Mouse (Mus musculus) thymus, postnatal 25 days (tissue): ENCODE measurements around the gene Anapc15.

Source experiments
- DNase-seq: peaks from one replicate; pipeline ENCODE4 v3.0.0; 2022

The Anapc15 gene

GRCm38 (mm10) chr7:101851689-101852088, 11.8 kb upstream of the Anapc15 start:
- no peak for DNase-seq

DNA sequence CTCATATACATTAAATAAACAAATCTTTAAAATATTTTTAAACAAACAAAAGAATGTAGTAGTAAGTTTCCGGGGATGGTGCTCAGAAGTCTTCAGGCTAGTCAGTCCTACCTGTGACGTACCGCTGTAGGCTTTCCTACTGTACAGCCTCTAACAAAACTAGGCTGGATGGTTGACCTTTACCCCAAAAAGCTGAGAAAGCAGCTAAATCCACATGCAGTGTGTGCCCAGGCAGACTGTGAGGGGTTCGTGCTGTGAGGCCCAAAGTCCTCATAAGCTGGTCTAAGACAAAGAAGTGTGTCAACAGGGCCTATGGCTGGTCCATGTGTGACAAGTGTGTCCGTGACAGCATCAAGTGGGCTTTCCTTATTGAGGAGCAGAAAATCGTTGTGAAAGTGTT, 10.7 kb upstream of the Anapc15 start:
- no peak for DNase-seq

DNA sequence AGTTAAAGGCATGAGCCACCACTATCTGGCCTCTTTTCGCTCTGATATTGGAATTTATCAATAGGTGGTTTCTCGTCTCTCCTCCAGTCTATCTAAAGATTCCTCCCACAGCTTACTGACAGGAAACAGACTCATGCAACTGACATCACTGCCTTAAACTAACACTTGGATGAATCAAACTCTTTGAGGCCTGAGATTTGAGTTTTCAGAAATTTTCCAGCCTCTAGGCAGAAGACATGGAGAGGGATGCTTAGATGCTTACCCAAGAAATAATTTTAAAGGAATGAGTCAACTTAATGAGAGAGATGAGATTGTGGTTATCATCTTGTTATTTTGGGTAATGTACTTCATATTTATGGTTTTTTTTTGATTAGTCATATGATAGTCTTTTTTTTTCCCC, 9.7 kb upstream of the Anapc15 start:
- no peak for DNase-seq

DNA sequence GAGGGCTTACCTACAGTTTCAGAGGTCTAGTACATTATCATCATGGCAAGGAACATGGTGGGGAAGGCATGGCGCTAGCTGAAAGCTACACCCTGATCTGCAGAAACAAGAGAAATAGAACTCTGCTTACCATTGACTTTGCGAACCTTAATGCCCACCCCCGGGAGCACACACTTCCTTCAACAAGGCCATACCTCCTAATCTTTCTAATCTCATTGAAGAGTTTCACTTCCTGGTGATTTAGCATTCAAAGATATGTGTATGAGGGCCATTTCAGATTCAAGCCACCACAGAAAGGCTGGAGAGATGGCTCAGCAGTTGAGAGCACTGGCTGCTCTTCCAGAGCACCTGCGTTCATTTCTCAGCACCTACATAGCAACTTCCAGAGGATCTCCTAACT, 6.4 kb upstream of the Anapc15 start, which contains the start of gene Folr2:
Gene Folr2 (minus strand): TSS at position 101 of the 400 bp plus-strand sequence.
- no peak for DNase-seq

- no peak for DNase-seq
Observed at GRCm38 (mm10) chr7:101858362-101858761, 5.2 kb upstream of the Anapc15 start.

- no peak for DNase-seq
Observed at GRCm38 (mm10) chr7:101860978-101861377, 2.5 kb upstream of the Anapc15 start.

DNA sequence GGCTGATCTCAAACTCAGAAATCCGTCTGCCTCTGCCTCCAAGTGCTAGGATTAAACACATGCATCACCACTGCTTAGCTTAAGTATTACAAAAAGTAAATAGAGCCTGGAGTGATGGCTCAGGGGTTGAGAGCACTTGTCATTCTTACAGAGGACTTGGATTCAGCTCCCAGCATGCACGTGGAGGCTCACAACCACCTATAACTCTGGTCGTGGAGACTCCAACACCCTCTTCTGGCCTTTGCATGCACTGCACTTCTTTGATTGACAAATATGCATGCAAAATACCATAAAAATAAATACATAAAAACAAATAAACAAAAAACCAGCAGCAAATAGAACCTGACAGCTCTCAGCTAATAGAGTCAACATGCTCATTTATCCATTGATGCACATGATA, 1.2 kb upstream of the Anapc15 start:
- DNase-seq = no peak

DNA sequence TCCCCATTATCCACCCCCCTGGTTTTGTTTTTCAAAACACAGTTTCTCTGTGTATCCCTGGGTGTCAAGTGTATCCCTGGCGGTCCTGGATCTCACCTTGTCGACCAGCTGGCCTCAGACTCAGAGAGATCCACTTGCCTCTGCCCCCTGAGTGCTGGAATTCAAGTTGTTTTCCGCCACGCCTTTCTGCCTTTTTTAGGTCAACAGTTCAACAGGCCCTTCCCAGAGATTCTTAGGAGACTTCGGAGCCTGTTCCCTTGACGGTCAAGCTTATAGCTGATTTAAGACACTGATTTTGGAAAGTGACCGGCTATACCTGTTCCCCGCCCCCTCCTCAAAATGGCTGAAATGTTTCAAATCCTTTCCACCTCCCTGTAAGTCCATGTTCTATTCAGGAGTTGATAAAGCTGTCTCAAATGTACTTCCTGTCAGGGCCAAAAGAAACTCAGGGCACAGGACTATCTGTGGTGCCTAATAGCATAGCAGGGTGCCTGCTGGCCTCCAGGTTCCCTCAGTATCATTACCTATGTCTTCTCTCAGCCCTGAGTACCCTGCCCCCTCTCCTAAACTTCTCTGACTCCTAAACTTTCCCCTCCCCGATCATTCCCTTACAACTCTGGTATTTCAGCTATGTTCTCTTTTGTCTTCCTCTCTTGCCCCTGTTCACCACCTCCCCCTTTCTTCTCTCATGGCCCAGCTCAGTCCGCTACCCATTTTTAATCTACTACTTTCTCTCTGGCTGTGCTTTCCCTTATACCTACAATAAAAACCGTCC, 3.2 kb downstream of the Anapc15 start:
- DNase-seq = no peak

DNA sequence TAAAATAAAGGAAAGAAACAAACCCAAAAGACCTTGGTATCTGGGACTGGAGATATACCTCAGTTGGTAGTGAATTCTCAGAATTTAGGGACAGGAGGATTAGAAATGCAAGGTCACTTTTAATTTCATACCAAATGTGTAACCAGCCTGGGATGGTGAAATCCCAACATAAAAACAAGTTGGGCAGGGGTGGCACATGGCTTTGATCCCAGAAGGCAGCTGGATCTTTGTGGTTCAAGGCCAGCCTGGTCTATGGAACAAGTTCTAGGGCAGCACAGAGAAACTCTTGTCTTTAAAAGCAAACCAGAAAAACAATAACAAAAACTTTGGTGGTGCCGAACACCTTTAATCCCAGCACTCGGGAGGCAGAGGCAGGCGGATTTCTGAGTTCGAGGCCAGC, 4.0 kb downstream of the Anapc15 start:
- no peak for DNase-seq

DNA sequence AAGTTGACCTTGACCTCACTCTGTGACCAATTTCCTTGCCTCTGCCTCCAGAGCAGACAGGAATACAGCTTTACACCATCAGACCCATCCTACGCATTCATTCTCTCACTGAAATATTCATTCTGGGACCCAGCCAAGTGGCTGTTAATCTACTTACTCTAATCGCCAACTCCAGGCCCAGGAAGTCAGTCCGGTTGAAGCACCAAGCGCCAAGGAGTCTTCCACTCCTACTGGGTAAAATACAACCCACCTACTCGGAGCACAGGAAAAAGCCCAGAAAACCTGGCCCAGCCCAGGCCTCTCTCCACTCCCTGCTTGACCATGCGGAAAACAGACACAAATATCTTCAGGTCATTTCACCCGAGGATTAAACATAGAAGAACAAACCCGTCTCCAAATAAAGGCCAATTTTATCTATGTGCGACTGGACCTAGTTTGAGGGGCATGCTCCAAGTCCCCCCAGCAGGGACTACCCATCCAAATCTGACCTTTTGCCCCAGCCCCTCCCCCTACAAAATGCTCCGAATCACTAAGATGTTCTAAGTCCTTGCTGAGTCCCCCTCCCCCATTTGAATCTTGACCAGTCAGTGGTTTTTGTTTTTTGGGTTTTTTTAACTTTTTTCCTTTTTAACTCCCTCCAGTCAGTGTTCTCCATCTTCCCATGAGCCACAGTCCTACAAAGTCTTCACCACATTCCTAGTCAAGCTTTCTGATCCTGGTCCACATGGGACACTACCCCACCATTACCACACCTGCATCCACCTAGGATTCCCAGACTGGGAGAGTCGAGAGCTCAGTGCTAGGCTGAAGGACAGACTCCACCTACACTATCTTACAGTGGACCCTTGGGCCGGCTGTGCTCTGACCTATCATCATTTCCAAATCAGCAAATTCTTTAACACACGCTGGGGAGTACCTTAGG, 5.0 kb downstream of the Anapc15 start:
- DNase-seq = no peak

GRCm38 (mm10) chr7:101869163-101869500, 5.6 kb downstream of the Anapc15 start:
- no peak for DNase-seq

- DNase-seq = no peak
Observed at GRCm38 (mm10) chr7:101870629-101871028, 7.1 kb downstream of the Anapc15 start, which contains the start of gene Folr1. TSS of gene Folr1 (minus strand) at chr7:101870788.

DNA sequence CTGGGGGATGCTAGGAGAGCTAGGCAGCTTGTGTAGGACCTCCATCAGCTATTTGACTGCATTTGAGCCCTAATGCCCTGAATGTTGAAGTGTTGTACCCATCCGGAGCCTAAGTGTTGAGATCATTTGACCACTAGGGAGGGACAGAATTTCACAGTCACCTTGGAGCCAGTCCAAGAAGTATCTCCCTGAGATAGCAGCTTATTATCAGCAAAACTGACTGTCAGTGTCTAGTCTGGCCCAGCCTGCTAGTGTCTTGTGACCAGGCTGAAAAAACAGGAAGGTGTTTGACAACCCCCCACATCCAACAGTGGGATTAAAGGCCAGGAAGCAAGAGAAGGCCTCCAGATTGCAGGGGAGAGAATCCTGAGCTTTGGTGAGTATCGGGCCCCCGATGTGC, 7.8 kb downstream of the Anapc15 start:
- DNase-seq = no peak

DNA sequence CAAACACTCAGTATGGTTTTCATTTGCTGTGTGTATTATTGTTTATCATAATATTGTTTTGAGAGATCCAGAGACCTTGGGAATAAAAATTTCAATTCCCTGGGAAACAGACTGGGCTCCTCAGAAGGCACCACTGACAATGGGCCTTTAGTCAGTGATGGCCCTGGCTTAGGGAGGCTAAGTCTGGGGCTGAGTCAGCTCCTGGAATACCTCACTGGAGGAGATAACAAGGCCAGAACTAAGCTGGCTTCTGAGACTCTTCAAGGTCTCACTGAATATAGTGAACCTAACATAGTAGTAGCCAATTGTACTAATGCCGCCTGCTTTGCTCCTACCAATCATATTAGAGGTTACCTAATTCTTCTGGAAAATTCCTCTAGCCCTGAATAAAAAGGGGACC, 12.5 kb downstream of the Anapc15 start:
- DNase-seq = no peak

GRCm38 (mm10) chr7:101880855-101881254, 17.3 kb downstream of the Anapc15 start:
- no peak for DNase-seq

GRCm38 (mm10) chr7:101882413-101883154, 19.1 kb downstream of the Anapc15 start:
- no peak for DNase-seq

DNA sequence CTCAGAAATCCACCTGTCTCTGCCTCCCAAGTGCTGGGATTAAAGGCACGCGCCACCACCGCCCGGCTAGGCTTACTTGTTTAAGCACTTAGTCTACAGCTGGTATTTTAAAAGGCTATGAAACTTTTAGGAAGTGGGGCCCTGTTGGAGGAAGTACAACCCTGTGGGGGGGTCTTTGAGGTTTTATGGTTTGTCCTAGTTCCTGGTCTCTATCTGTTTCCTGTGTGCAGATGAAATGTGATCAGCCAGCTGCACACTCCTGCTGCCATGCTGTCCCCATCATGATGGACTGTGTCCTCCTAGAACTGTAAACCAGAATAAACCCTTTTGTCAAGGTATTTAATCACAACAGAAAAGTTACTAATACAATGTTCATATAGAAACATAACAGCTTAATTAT, 20.6 kb downstream of the Anapc15 start:
- no peak for DNase-seq

GRCm38 (mm10) chr7:101886274-101886673, 22.8 kb downstream of the Anapc15 start:
- DNase-seq = no peak

- no peak for DNase-seq
Observed at GRCm38 (mm10) chr7:101888460-101888859, 24.9 kb downstream of the Anapc15 start.

DNA sequence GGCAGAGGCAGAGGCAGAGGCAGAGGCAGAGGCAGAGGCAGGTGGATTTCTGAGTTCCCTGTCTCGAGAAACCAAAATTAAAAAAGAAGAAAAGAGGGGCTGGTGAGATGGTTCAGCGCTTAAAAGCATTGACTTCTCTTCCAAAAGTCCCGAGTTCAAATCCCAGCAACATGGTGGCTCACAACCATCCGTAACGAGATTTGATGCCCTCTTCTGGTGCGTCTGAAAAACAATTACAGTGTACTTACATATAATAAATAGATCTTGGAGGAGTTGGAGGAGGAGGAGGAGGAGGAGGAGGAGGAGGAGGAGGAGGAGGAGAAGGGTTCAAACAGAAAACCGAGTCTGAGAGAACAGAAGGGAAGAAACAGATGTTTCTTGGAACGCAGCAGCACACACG, 32.2 kb downstream of the Anapc15 start:
- DNase-seq = no peak

DNA sequence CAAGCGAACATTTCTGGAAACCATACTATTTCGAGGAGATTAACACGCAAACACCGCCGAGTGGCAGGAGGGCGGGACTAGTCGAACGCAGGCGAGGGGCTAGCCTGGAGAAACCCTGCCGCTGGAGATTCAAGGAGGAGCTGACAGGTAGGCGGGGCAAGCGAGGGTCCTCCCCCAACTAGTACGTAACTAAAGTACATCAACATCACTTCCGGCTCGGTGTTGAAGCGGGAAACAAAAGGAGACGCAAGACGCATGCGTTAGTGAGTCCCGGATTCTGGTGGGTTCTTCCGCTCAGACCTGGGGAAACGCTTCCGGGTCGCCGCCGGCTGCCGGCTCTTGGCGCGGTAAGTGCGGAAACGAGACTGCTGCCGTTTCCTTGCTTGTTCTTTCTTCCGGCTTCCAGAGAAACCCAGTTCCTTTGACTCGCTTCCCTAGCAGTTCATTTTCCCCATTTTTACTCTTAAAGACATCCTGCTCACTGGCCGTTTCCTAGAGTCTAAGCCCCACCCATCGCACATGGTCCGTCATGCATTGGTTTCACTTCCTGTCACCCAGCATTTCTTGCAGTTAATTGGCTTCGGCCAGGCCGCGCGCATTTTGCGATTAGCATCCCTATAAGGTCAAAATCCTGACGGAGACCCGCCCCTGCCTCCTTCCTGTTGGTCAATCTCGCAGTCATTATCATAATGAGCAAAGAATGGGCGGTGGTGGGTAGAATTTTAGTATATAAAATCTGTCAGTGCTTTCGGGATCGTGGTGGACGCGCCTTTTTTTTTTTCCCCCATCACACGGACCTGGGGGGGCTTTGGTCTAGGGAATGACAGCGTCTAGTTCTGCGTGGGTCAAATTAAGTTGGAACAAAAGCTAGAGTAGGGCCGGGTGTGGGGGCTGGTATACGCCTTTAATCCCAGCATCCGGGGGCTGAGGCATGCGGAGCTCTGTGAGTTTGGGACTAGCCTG, 32.9 kb downstream of the Anapc15 start:
- peak; percentile 96 for DNase-seq
